Mouse (Mus musculus): Measurements from ENCODE around the gene Il17ra.

GRCm38 (mm10) chr6:120480361-120480760 is 17.3 kb downstream of the Il17ra start:
- TF ChIP-seq CTCF (IDR thresholded peaks at IDR 0.05; ENCODE audit: low read depth): no peak
- TF ChIP-seq EP300 (IDR thresholded peaks at IDR 0.05; ENCODE audit: low read depth): no peak
